Mouse (Mus musculus) naive thymus-derived CD4-positive, alpha-beta T cell, adult 5 months (primary cell): ENCODE measurements around the gene Ifi205. TPM values are rescaled to one million over a fixed set of nuclear protein-coding genes. Genes with fewer than 3 reads are reported as not detected.

ENCODE experiments used
- polyA plus RNA-seq: library from polyadenylated mRNA; unstranded; fragments of 100-300 nt; shearing (Covaris generic); gene quantifications from one replicate; pipeline ENCODE4 v1.2.1, GENCODE M21; 2017

Gene Ifi205
- not detected for polyA plus RNA-seq

GRCm38 (mm10) chr1:174031698-174032097, at the start of gene Ifi205:
TSS of gene Ifi205 (minus strand) at chr1:174031810.

GRCm38 (mm10) chr1:174066305-174066704, 34.7 kb upstream of the Ifi205 start, which contains the start of gene Olfr430:
TSS of gene Olfr430 (plus strand) at chr1:174066605.

GRCm38 (mm10) chr1:174048893-174049292, 17.3 kb upstream of the Ifi205 start, which contains the start of gene Olfr432:
TSS of gene Olfr432 (plus strand) at chr1:174049205.

GRCm38 (mm10) chr1:174040523-174041177, 9.0 kb upstream of the Ifi205 start, which contains the start of gene Olfr433:
TSS of gene Olfr433 (plus strand) at chr1:174040705.

GRCm38 (mm10) chr1:173982694-173983305, 48.8 kb downstream of the Ifi205 start, which contains the start of gene Ifi202b:
TSS of gene Ifi202b (minus strand) at chr1:173982744.

Other genes starting within 250 kb of the Ifi205 start
- gene Ifi211, start 118.8 kb downstream of the Ifi205 start, polyA plus RNA-seq, result 0.24 TPM
- gene Mndal, start 89.3 kb downstream of the Ifi205 start, polyA plus RNA-seq, result 242 TPM
- gene Ifi203, start 89.1 kb downstream of the Ifi205 start, polyA plus RNA-seq, result 150 TPM
- not detected for gene Ifi202b, start 49.1 kb downstream of the Ifi205 start, polyA plus RNA-seq
- gene Olfr433, start 8.9 kb upstream of the Ifi205 start, polyA plus RNA-seq, result not detected
- 0.49 TPM for gene Olfr432, start 17.4 kb upstream of the Ifi205 start, polyA plus RNA-seq
- gene Olfr430, start 34.8 kb upstream of the Ifi205 start, polyA plus RNA-seq, result not detected
- gene Olfr429, start 52.5 kb upstream of the Ifi205 start, polyA plus RNA-seq, result not detected
- gene Olfr427, start 65.1 kb upstream of the Ifi205 start, polyA plus RNA-seq, result not detected
- not detected for gene Olfr231, start 89.4 kb upstream of the Ifi205 start, polyA plus RNA-seq
- not detected for gene Olfr424, start 99.7 kb upstream of the Ifi205 start, polyA plus RNA-seq
- gene Olfr420, start 123.8 kb upstream of the Ifi205 start, polyA plus RNA-seq, result not detected
- 0.04 TPM for gene Spta1, start 141.0 kb upstream of the Ifi205 start, polyA plus RNA-seq
- gene Olfr419, start 220.3 kb upstream of the Ifi205 start, polyA plus RNA-seq, result not detected